Mouse (Mus musculus): ENCODE measurements around the gene Myl7.
"Not testable (repeated sequence)": the region's sequence is repeated elsewhere in the genome, so short reads cannot be mapped to it uniquely, and the experiment has no call there.

Gene Myl7

GRCm38 (mm10) chr11:5898531-5898930 lies at the start of gene Myl7:
Gene Myl7 (minus strand): TSS chr11:5898782.
- in situ Hi-C loops (cut with MseI, MboI), result no loop called here

GRCm38 (mm10) chr11:5947796-5948195 lies 49.2 kb upstream of the Myl7 start:
- in situ Hi-C loops (cut with MseI, MboI), result no loop called here

- in situ Hi-C loops (cut with MseI, MboI), result no loop called here
These were observed 46.5 kb upstream of the Myl7 start for GRCm38 (mm10) chr11:5945096-5945495.

- in situ Hi-C loops (cut with MseI, MboI), result no loop called here
These were observed 44.4 kb upstream of the Myl7 start for GRCm38 (mm10) chr11:5942966-5943365.

GRCm38 (mm10) chr11:5934531-5934930 lies 35.9 kb upstream of the Myl7 start:
- in situ Hi-C loops (cut with MseI, MboI), result not testable (repeated sequence)

- in situ Hi-C loops (cut with MseI, MboI), result not testable (repeated sequence)
These were observed 33.4 kb upstream of the Myl7 start for GRCm38 (mm10) chr11:5931947-5932346.

GRCm38 (mm10) chr11:5930578-5930977 lies 32.0 kb upstream of the Myl7 start:
- in situ Hi-C loops (cut with MseI, MboI), result no loop called here

GRCm38 (mm10) chr11:5926696-5927220 lies 28.2 kb upstream of the Myl7 start:
- in situ Hi-C loops (cut with MseI, MboI), result no loop called here

- in situ Hi-C loops (cut with MseI, MboI), result no loop called here
These were observed 26.1 kb upstream of the Myl7 start for GRCm38 (mm10) chr11:5924699-5925098.

- in situ Hi-C loops (cut with MseI, MboI), result no loop called here
These were observed 21.9 kb upstream of the Myl7 start for GRCm38 (mm10) chr11:5920323-5920960.

- in situ Hi-C loops (cut with MseI, MboI), result no loop called here
These were observed 21.0 kb upstream of the Myl7 start for GRCm38 (mm10) chr11:5919606-5920005.

GRCm38 (mm10) chr11:5918111-5918510 lies 19.5 kb upstream of the Myl7 start:
- in situ Hi-C loops (cut with MseI, MboI), result no loop called here

GRCm38 (mm10) chr11:5916178-5916548 lies 17.6 kb upstream of the Myl7 start:
- in situ Hi-C loops (cut with MseI, MboI), result no loop called here

GRCm38 (mm10) chr11:5915429-5916177 lies 17.0 kb upstream of the Myl7 start:
- in situ Hi-C loops (cut with MseI, MboI), result no loop called here

GRCm38 (mm10) chr11:5914940-5915339 lies 16.4 kb upstream of the Myl7 start:
- in situ Hi-C loops (cut with MseI, MboI), result no loop called here

GRCm38 (mm10) chr11:5913936-5914335 lies 15.4 kb upstream of the Myl7 start:
- in situ Hi-C loops (cut with MseI, MboI), result no loop called here

- in situ Hi-C loops (cut with MseI, MboI), result no loop called here
These were observed 14.7 kb upstream of the Myl7 start for GRCm38 (mm10) chr11:5913256-5913655.

GRCm38 (mm10) chr11:5912635-5913034 lies 14.1 kb upstream of the Myl7 start:
- in situ Hi-C loops (cut with MseI, MboI), result no loop called here

GRCm38 (mm10) chr11:5908642-5909041 lies 10.1 kb upstream of the Myl7 start:
- in situ Hi-C loops (cut with MseI, MboI), result no loop called here

GRCm38 (mm10) chr11:5907096-5907495 lies 8.5 kb upstream of the Myl7 start:
- in situ Hi-C loops (cut with MseI, MboI), result no loop called here

GRCm38 (mm10) chr11:5905778-5906518 lies 7.4 kb upstream of the Myl7 start:
- in situ Hi-C loops (cut with MseI, MboI), result no loop called here

- in situ Hi-C loops (cut with MseI, MboI), result no loop called here
These were observed 6.3 kb upstream of the Myl7 start for GRCm38 (mm10) chr11:5904871-5905270.
